Mouse (Mus musculus) midbrain, embryonic 15.5 days (tissue): ENCODE results near the gene Ubald2. TPM values are rescaled to one million over a fixed set of nuclear protein-coding genes. Genes with fewer than 3 reads are reported as not detected.
"Not testable (repeated sequence)": the region's sequence is repeated elsewhere in the genome, so short reads cannot be mapped to it uniquely, and the experiment has no call there.

Experiments used
- ATAC-seq: fragments of 200-750 bp; cut with Nextera tagmentation; replicated peaks from 2 replicates; pipeline ENCODE4 v1.8.0; 2017; ENCODE audit warnings: moderate TSS enrichment
- H3K27ac ChIP-seq: fragments of 300-500 bp; sonication (generic); 2 replicates; pipeline ENCODE4 v1.5.1; 2015; ENCODE audit warnings: mild to moderate bottlenecking, inconsistent platforms
- H3K27me3 ChIP-seq: fragments of 300-500 bp; sonication (generic); replicated peaks from 2 replicates; pipeline ENCODE4 v1.6.1; 2015; ENCODE audit warnings: inconsistent platforms
- H3K36me3 ChIP-seq: fragments of 300-500 bp; sonication (generic); replicated peaks from 2 replicates; pipeline ENCODE4 v1.6.1; 2015; ENCODE audit warnings: inconsistent platforms
- H3K4me1 ChIP-seq: fragments of 300-500 bp; sonication (generic); 2 replicates; pipeline ENCODE4 v1.6.1; 2015; ENCODE audit warnings: inconsistent platforms
- H3K4me2 ChIP-seq: fragments of 300-500 bp; sonication (generic); 2 replicates; pipeline ENCODE4 v1.6.1; 2015; ENCODE audit warnings: inconsistent platforms, mild to moderate bottlenecking, moderate library complexity
- H3K4me3 ChIP-seq: fragments of 300-500 bp; sonication (generic); 2 replicates; pipeline ENCODE4 v1.5.1; 2015; ENCODE audit warnings: mild to moderate bottlenecking, inconsistent platforms
- H3K9ac ChIP-seq: fragments of 300-500 bp; sonication (generic); 2 replicates; pipeline ENCODE4 v1.6.1; 2015; ENCODE audit warnings: mild to moderate bottlenecking, inconsistent platforms
- H3K9me3 ChIP-seq: fragments of 300-500 bp; sonication (generic); 2 replicates; pipeline ENCODE4 v1.6.1; 2016; ENCODE audit warnings: inconsistent platforms
- WGBS: fragments of 180-500 bp; shearing (Covaris S2); methylation state at CpG from one replicate; pipeline ENCODE4 v1.1.7; 2015; ENCODE audit warnings: mixed read lengths; 5-methylcytosine and 5-hydroxymethylcytosine counted together
- polyA plus RNA-seq: library from polyadenylated mRNA; unstranded; fragments of >200 nt; fragmentation: Nextera tagmentation; extraction: Ambion mirVana; gene quantifications from 2 replicates; pipeline ENCODE4 v1.2.1, GENCODE M21; 2015

The Ubald2 gene
- polyA plus RNA-seq, 1 experiment from 2014 or later: 40.9 TPM

- H3K27me3 ChIP-seq: no peaks in the 10 kb centered on the region
- no peak overlapping the region for H3K4me3 ChIP-seq
- ATAC-seq: no peak
- H3K36me3 ChIP-seq: no peaks in the 10 kb centered on the region
- H3K9ac ChIP-seq: no peak overlapping the region
- H3K4me2 ChIP-seq: no peak overlapping the region
- H3K27ac ChIP-seq: no peak overlapping the region
- 76% methylated on average over 6 of the region's 6 CpGs for WGBS
- H3K4me1 ChIP-seq: no peaks in the 10 kb centered on the region
- H3K9me3 ChIP-seq: no peaks in the 10 kb centered on the region
These were observed 14.9 kb upstream of the Ubald2 start for GRCm38 (mm10) chr11:116418841-116419462.

- no peaks in the 10 kb centered on the region for H3K9me3 ChIP-seq
- H3K27ac ChIP-seq: no peak overlapping the region
- no peaks in the 10 kb centered on the region for H3K36me3 ChIP-seq
- H3K4me3 ChIP-seq: no peak overlapping the region
- H3K4me1 ChIP-seq: no peaks in the 10 kb centered on the region
- 85% methylated on average over 6 of the region's 6 CpGs for WGBS
- H3K9ac ChIP-seq: no peak overlapping the region
- no peak for ATAC-seq
- H3K27me3 ChIP-seq: no peaks in the 10 kb centered on the region
- no peak overlapping the region for H3K4me2 ChIP-seq
These were observed 12.8 kb upstream of the Ubald2 start for GRCm38 (mm10) chr11:116421102-116421501.

GRCm38 (mm10) chr11:116422562-116422961 lies 11.3 kb upstream of the Ubald2 start:
- Histone ChIP-seq H3K9me3 (no peaks in the 10 kb centered on the region), H3K36me3 (no peaks in the 10 kb centered on the region), H3K9ac (no peak overlapping the region), H3K4me3 (no peak overlapping the region), H3K4me1 (no peaks in the 10 kb centered on the region), H3K4me2 (no peak overlapping the region), H3K27me3 (no peaks in the 10 kb centered on the region), H3K27ac (no peak overlapping the region)
- ATAC-seq: no peak
- WGBS: 79% methylated on average over 2 of the region's 2 CpGs

- Histone ChIP-seq H3K4me3 (no peak overlapping the region), H3K27me3 (no peaks in the 10 kb centered on the region), H3K4me2 (no peak overlapping the region), H3K4me1 (no peaks in the 10 kb centered on the region), H3K9me3 (no peaks in the 10 kb centered on the region), H3K27ac (no peak overlapping the region), H3K36me3 (no peaks in the 10 kb centered on the region), H3K9ac (no peak overlapping the region)
- WGBS: 84% methylated on average over 6 of the region's 6 CpGs
- ATAC-seq: no peak
These were observed 10.7 kb upstream of the Ubald2 start for GRCm38 (mm10) chr11:116423214-116423613.

- 77% methylated on average over 10 of the region's 10 CpGs for WGBS
- Histone ChIP-seq H3K9ac (no peak overlapping the region), H3K4me1 (no peaks in the 10 kb centered on the region), H3K9me3 (no peaks in the 10 kb centered on the region), H3K4me3 (no peak overlapping the region), H3K27ac (no peak overlapping the region), H3K36me3 (no peaks in the 10 kb centered on the region), H3K27me3 (no peaks in the 10 kb centered on the region), H3K4me2 (no peak overlapping the region)
- ATAC-seq: no peak
These were observed 9.9 kb upstream of the Ubald2 start for GRCm38 (mm10) chr11:116423782-116424620.

GRCm38 (mm10) chr11:116424621-116425407 lies 9.1 kb upstream of the Ubald2 start:
- no peaks in the 10 kb centered on the region for H3K4me1 ChIP-seq
- no peak overlapping the region for H3K4me2 ChIP-seq
- no peaks in the 10 kb centered on the region for H3K9me3 ChIP-seq
- no peak overlapping the region for H3K9ac ChIP-seq
- H3K4me3 ChIP-seq: no peak overlapping the region
- no peak for ATAC-seq
- H3K36me3 ChIP-seq: no peaks in the 10 kb centered on the region
- 51% methylated on average over 8 of the region's 8 CpGs for WGBS
- no peak overlapping the region for H3K27ac ChIP-seq
- no peaks in the 10 kb centered on the region for H3K27me3 ChIP-seq

GRCm38 (mm10) chr11:116426328-116426727 lies 7.6 kb upstream of the Ubald2 start:
- not testable (repeated sequence) for H3K4me1 ChIP-seq, H3K9me3 ChIP-seq, H3K4me2 ChIP-seq, H3K27me3 ChIP-seq, H3K36me3 ChIP-seq, ATAC-seq, H3K27ac ChIP-seq, H3K4me3 ChIP-seq, H3K9ac ChIP-seq
- 86% methylated on average over 11 of the region's 11 CpGs for WGBS

- Histone ChIP-seq H3K4me3 (no peak overlapping the region), H3K9me3 (no peaks in the 10 kb centered on the region), H3K27ac (no peak overlapping the region), H3K27me3 (no peaks in the 10 kb centered on the region), H3K4me2 (no peak overlapping the region), H3K4me1 (peaks cover 4% of the 10 kb centered on the region; the same call in 1 of the 2 replicates), H3K9ac (no peak overlapping the region), H3K36me3 (no peaks in the 10 kb centered on the region)
- no peak for ATAC-seq
- WGBS: 79% methylated on average over 6 of the region's 6 CpGs
These were observed 6.9 kb upstream of the Ubald2 start for GRCm38 (mm10) chr11:116426852-116427575.

GRCm38 (mm10) chr11:116428872-116429859 lies 4.7 kb upstream of the Ubald2 start:
- H3K9me3 ChIP-seq: no peaks in the 10 kb centered on the region
- H3K4me3 ChIP-seq: no peak overlapping the region
- no peak overlapping the region for H3K4me2 ChIP-seq
- WGBS: 62% methylated on average over 11 of the region's 13 CpGs
- no peaks in the 10 kb centered on the region for H3K27me3 ChIP-seq
- no peaks in the 10 kb centered on the region for H3K36me3 ChIP-seq
- H3K27ac ChIP-seq: no peak overlapping the region
- H3K4me1 ChIP-seq: peaks cover 6% of the 10 kb centered on the region; the same call in 1 of the 2 replicates
- ATAC-seq: no peak
- H3K9ac ChIP-seq: no peak overlapping the region

GRCm38 (mm10) chr11:116429862-116430613 lies 3.9 kb upstream of the Ubald2 start:
- Histone ChIP-seq H3K27me3 (no peaks in the 10 kb centered on the region), H3K9ac (no peak overlapping the region), H3K36me3 (no peaks in the 10 kb centered on the region), H3K27ac (no peak overlapping the region), H3K4me1 (peaks cover 7% of the 10 kb centered on the region; the same call in 1 of the 2 replicates), H3K4me2 (no peak overlapping the region), H3K9me3 (no peaks in the 10 kb centered on the region), H3K4me3 (no peak overlapping the region)
- no peak for ATAC-seq
- 86% methylated on average over 9 of the region's 9 CpGs for WGBS
